Mouse (Mus musculus): ENCODE measurements at regions not wholly inside any gene's neighbourhood (a gene's known extent, or its start where the extent isn't known, plus 50 kb on each side); places are given as distances from the start of the nearest gene placed in this dataset.

GRCm38 (mm10) chr16:95773151-95773550, 71.3 kb downstream of the Ets2 start:
- Histone ChIP-seq H3K27me3 (ENCODE audit: control insufficient read depth, insufficient read depth, low read length) (no peaks in the 10 kb centered on the region), H3K36me3 (replicated peaks; ENCODE audit: control insufficient read depth, insufficient read depth, low read depth, low read length) (no peaks in the 10 kb centered on the region), H3K4me1 (ENCODE audit: control insufficient read depth, insufficient read depth, low read length) (no peaks in the 10 kb centered on the region), H3K9ac (replicated peaks; ENCODE audit: low read length) (no peak overlapping the region), H3K9me3 (replicated peaks; ENCODE audit: control insufficient read depth, low read length) (no peaks in the 10 kb centered on the region), H3K4me2 (ENCODE audit: low read depth, low read length) (no peak overlapping the region), H3K27ac (replicated peaks; ENCODE audit: low read depth, low read length) (no peak overlapping the region), H3K4me3 (ENCODE audit: low read depth, low read length) (no peak overlapping the region)
- no peak for ATAC-seq (replicated peaks; ENCODE audit: insufficient number of reproducible peaks, low FRiP score, low TSS enrichment, low read depth)
- no peak for DNase-seq (ENCODE audit: low spot score)
- 78% methylated on average over 3 of the region's 3 CpGs for WGBS
